Mouse (Mus musculus) kidney, adult 2 months (tissue): ENCODE measurements at regions not wholly inside any gene's neighbourhood (a gene's known extent, or its start where the extent isn't known, plus 50 kb on each side); places are given as distances from the start of the nearest gene placed in this dataset.

ENCODE experiments used
- CTCF ChIP-seq: fragments of 200-500 bp; conservative IDR thresholded peaks from 2 replicates; pipeline ENCODE4 v1.5.1; 2011; ENCODE audit warnings: low read depth, mild to moderate bottlenecking, control low read depth, low read length, moderate library complexity, mixed read lengths; ENCODE audit not compliant: insufficient read depth, insufficient read length
- POLR2A ChIP-seq: fragments of 200-500 bp; IDR thresholded peaks from one replicate; pipeline ENCODE4 v1.6.1; 2011; ENCODE audit warnings: low read depth, low read length, control low read depth

- TF ChIP-seq CTCF: no peak
- TF ChIP-seq POLR2A: no peak
These were observed 430.6 kb upstream of the Igfbp7 start for GRCm38 (mm10) chr5:77838186-77839097.
